Comparison of ENCODE assay signal across 19 mouse cellular contexts in the genomic region with DNA sequence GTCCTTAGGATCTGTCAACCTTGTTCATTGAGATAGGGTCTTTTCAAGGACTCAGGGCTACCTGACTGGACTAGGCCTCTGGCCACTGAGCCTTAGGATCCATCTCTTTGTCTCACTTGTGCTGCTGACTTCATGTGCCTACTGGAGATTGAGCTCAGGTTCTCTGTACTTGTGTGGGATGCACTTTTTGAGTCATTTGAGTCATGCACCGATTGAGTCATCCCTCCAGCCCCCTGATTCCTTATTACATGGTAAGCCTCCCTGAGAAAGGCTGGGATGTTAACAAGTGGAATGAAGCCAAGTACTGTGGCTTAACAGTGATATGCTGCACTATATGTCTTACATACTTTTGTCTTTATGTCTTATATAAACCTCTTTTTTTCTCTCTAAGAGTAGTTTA. TPM values are rescaled to one million over a fixed set of nuclear protein-coding genes. Genes with fewer than 3 reads are reported as not detected.
A peak's percentile ranks its signal among the peaks of the same experiment; 100 is the strongest.
DNase-seq lines count a peak whose midpoint lies in the region; TF ChIP-seq lines count a peak whose summit lies in the region.
"Had no signal": no experiment of that assay in that cellular context is flagged by ENCODE, and none has a peak within 500 bp of the region (broad histone marks: within the 10 kb centered on the region; RNA-seq: fewer than 3 reads in every experiment).

No protein-coding gene starts in this region.

- no peak for TF ChIP-seq CTCF in embryonic fibroblast, embryonic 13.5 days (IDR thresholded peaks at IDR 0.05; ENCODE audit: borderline replicate concordance, insufficient read depth, low read length)
- no peak for TF ChIP-seq CTCF in gastrocnemius, adult 2 months (IDR thresholded peaks at IDR 0.05)

- TF ChIP-seq POLR2A in embryonic fibroblast, embryonic 13.5 days (IDR thresholded peaks at IDR 0.05; ENCODE audit: low read depth, low read length): no peak

- DNase-seq in frontal cortex, adult 2 months (ENCODE audit: extremely low spot score in 1 of 2, low spot score in 1 of 2): peak; percentile 57 to 68
- no peak for DNase-seq in frontal cortex, postnatal 10 days (ENCODE audit: low spot score in 2 of 2)
- peak; percentile 8 for DNase-seq in 3134 (ENCODE audit: extremely low read depth, insufficient read length, low spot score)
- DNase-seq in left cerebral cortex, postnatal 25 days (ENCODE audit: low spot score in 2 of 2): peak; percentile 24 to 88
- DNase-seq in gastrocnemius, adult 2 months: no peak
- no peak for DNase-seq in retina, postnatal 1 day
- no peak for DNase-seq in spleen, postnatal 10 days (ENCODE audit: low spot score in 2 of 2)
- DNase-seq: B cell, adult 2 months; cerebellum, postnatal 14 days; gastrocnemius, postnatal 36 days; heart, postnatal 14 days; layer of hippocampus, postnatal 36 days; lung, adult 2 months; lung, postnatal 36 days had no signal

- no peak overlapping the region for H3K4me3 ChIP-seq in embryonic fibroblast, embryonic 13.5 days (ENCODE audit: insufficient read depth, low read length)
- no peak overlapping the region for H3K4me3 ChIP-seq in gastrocnemius, adult 2 months
- H3K4me3 ChIP-seq: heart, embryonic 10.5 days; kidney, embryonic 15.5 days; neural tube, embryonic 12.5 days had no signal

- H3K4me1 ChIP-seq in embryonic fibroblast, embryonic 13.5 days (ENCODE audit: control insufficient read depth, insufficient read depth, low read length): peaks cover 4% of the 10 kb centered on the region
- H3K4me1 ChIP-seq: heart, embryonic 10.5 days; kidney, embryonic 15.5 days; neural tube, embryonic 12.5 days had no signal

- intact Hi-C loops in left cerebral cortex, postnatal 25 days (cut with DNase I): loop anchor here (5.0 kb wide), 1 partner anchor 69 kb away; no protein-coding TSS in a partner anchor
- intact Hi-C loops in gastrocnemius, adult 2 months (cut with DNase I): no loop called here

- peak overlapping the region; percentile 58 for H3K27ac ChIP-seq in embryonic fibroblast, embryonic 13.5 days (ENCODE audit: insufficient read depth, low read length)
- no peak overlapping the region for H3K27ac ChIP-seq in gastrocnemius, adult 2 months
- H3K27ac ChIP-seq: heart, embryonic 10.5 days; hindbrain, embryonic 14.5 days; kidney, embryonic 15.5 days; neural tube, embryonic 12.5 days had no signal

RNA-seq across cellular contexts. Expression of gene Ptpn9, which starts 37.0 kb away (rescaled TPM):
- 25.1 TPM in 2 replicates for polyA plus RNA-seq in frontal cortex, adult 2 months (2012; rRNA removed)
- 74.5 and 79.8 TPM in 2 replicates for polyA plus RNA-seq in embryonic fibroblast, embryonic 13.5 days (2011; ENCODE audit: insufficient read length, low read depth, missing spikeins)
- total RNA-seq in left cerebral cortex, postnatal 25 days (2021): 10 to 100 TPM; 26.7 to 29.0 TPM
- total RNA-seq in gastrocnemius, adult 2 months (2021): 1 to 10 TPM; 3.1 to 5.0 TPM

RNA-seq across cellular contexts. Expression of gene Sin3a, which starts 40.1 kb away (rescaled TPM):
- 27.4 and 29.9 TPM in 2 replicates for polyA plus RNA-seq in frontal cortex, adult 2 months (2012; rRNA removed)
- polyA plus RNA-seq in embryonic fibroblast, embryonic 13.5 days (2011; ENCODE audit: insufficient read length, low read depth, missing spikeins): 34.3 and 49.7 TPM in 2 replicates
- 10 to 100 TPM; 35.2 to 44.6 TPM for total RNA-seq in left cerebral cortex, postnatal 25 days (2021)
- 10 to 100 TPM; 17.1 to 18.7 TPM for total RNA-seq in gastrocnemius, adult 2 months (2021)

Comparison
In these comparisons a context has a peak if more than half of its experiments do, and no peak if none do; other contexts are left out.
1. DNase-seq: peak in frontal cortex, adult 2 months (2 of 2), 3134 (single experiment) and left cerebral cortex, postnatal 25 days (2 of 2); none in frontal cortex, postnatal 10 days (0 of 2), gastrocnemius, adult 2 months (single experiment), retina, postnatal 1 day (single experiment) and spleen, postnatal 10 days (0 of 2).
2. RNA of gene Ptpn9, which starts 37.0 kb away (total RNA-seq): 26.7 to 29.0 TPM in left cerebral cortex, postnatal 25 days; 3.1 to 5.0 TPM in gastrocnemius, adult 2 months; every median in the first group is over 4 times any median in the second.